Mouse (Mus musculus): ENCODE data around the gene Eif3k.
A peak's percentile ranks its signal among the peaks of the same experiment; 100 is the strongest.

Gene Eif3k

GRCm38 (mm10) chr7:28981651-28982273 is at the start of gene Eif3k, which contains the start of gene Map4k1:
Eif3k (minus strand) TSS chr7:28981864.
Map4k1 (plus strand) TSS chr7:28982050.
- DNase-seq (ENCODE audit: low read depth): peak; percentile 100

GRCm38 (mm10) chr7:29029690-29030656 is 48.3 kb upstream of the Eif3k start:
- DNase-seq (ENCODE audit: low read depth): peak; percentile 91

GRCm38 (mm10) chr7:29028761-29029160 is 47.1 kb upstream of the Eif3k start:
- DNase-seq (ENCODE audit: low read depth): no peak

GRCm38 (mm10) chr7:29026811-29027210 is 45.1 kb upstream of the Eif3k start:
- no peak for DNase-seq (ENCODE audit: low read depth)

- DNase-seq (ENCODE audit: low read depth): no peak
Measured at GRCm38 (mm10) chr7:29026195-29026594, 44.5 kb upstream of the Eif3k start.

- DNase-seq (ENCODE audit: low read depth): no peak
Measured at GRCm38 (mm10) chr7:29025566-29025965, 43.9 kb upstream of the Eif3k start.

GRCm38 (mm10) chr7:29023514-29023913 is 41.9 kb upstream of the Eif3k start:
- no peak for DNase-seq (ENCODE audit: low read depth)

- DNase-seq (ENCODE audit: low read depth): no peak
Measured at GRCm38 (mm10) chr7:29022479-29022878, 40.8 kb upstream of the Eif3k start.

- no peak for DNase-seq (ENCODE audit: low read depth)
Measured at GRCm38 (mm10) chr7:29019447-29020220, 38.0 kb upstream of the Eif3k start.

- DNase-seq (ENCODE audit: low read depth): no peak
Measured at GRCm38 (mm10) chr7:29017222-29017621, 35.6 kb upstream of the Eif3k start.

GRCm38 (mm10) chr7:29016440-29016839 is 34.8 kb upstream of the Eif3k start:
- DNase-seq (ENCODE audit: low read depth): no peak

- no peak for DNase-seq (ENCODE audit: low read depth)
Measured at GRCm38 (mm10) chr7:29014984-29015383, 33.3 kb upstream of the Eif3k start.

- no peak for DNase-seq (ENCODE audit: low read depth)
Measured at GRCm38 (mm10) chr7:29008714-29009113, 27.1 kb upstream of the Eif3k start.

- no peak for DNase-seq (ENCODE audit: low read depth)
Measured at GRCm38 (mm10) chr7:29008171-29008570, 26.5 kb upstream of the Eif3k start.

- DNase-seq (ENCODE audit: low read depth): no peak
Measured at GRCm38 (mm10) chr7:29007224-29008101, 25.8 kb upstream of the Eif3k start.

GRCm38 (mm10) chr7:29000651-29001605 is 19.3 kb upstream of the Eif3k start:
- no peak for DNase-seq (ENCODE audit: low read depth)

GRCm38 (mm10) chr7:28993402-28993801 is 11.7 kb upstream of the Eif3k start:
- no peak for DNase-seq (ENCODE audit: low read depth)

- no peak for DNase-seq (ENCODE audit: low read depth)
Measured at GRCm38 (mm10) chr7:28992997-28993396, 11.3 kb upstream of the Eif3k start.

- DNase-seq (ENCODE audit: low read depth): peak; percentile 45
Measured at GRCm38 (mm10) chr7:28991616-28992015, 10.0 kb upstream of the Eif3k start.

GRCm38 (mm10) chr7:28990766-28991273 is 9.2 kb upstream of the Eif3k start:
- no peak for DNase-seq (ENCODE audit: low read depth)

Data from 416B (cell line).